Mouse (Mus musculus) spleen, postnatal 36 days (tissue): ENCODE results near the gene Vps11.
A peak's percentile ranks its signal among the peaks of the same experiment; 100 is the strongest.
"Not testable (repeated sequence)": the region's sequence is repeated elsewhere in the genome, so short reads cannot be mapped to it uniquely, and the experiment has no call there.

Source experiments
- DNase-seq, 2 experiments: peaks; one replicate each; pipeline ENCODE4 v3.0.0; 2022; ENCODE audit warnings: low spot score in 2 of 2, mixed read lengths in 1 of 2

The Vps11 gene

DNA sequence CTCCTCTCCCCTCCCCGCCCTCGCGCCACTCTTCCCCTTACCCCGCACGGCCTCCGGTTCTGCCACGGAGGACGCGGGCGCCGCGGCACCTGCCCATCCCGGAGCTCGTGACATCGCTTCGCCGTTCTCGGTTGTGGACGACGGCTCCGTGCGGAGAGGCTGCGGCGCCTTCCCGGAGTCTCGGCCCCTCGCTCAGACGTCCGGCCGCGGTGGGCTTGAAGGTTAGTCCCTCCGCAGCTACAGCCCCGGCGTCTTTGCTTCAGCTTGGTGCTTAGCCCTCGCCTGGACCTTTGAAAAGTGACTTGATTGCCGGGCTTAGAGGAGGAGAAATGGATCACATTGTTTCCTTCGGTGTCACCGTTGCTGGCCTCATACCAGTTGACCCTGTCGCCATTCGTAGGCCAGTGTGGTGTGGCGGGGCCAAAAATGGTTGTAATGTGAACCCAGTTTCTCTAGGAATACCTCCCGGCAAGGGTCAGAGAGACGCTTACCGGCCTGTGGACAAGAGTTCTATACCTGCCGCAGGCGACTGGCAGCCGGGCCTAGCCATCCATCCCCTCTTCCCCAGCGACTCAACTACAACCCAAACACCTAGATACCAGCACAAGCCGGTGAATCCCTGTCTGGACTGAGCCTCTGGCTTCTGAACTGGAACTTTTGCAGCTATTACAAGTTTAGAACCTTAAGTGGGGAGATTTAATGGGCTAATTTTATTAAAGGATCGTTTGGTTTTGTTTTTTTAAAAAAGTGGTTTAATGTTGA lies 26.0 kb downstream of the Vps11 start:
- DNase-seq: peak in 1 of 2 experiments; percentile 36

DNA sequence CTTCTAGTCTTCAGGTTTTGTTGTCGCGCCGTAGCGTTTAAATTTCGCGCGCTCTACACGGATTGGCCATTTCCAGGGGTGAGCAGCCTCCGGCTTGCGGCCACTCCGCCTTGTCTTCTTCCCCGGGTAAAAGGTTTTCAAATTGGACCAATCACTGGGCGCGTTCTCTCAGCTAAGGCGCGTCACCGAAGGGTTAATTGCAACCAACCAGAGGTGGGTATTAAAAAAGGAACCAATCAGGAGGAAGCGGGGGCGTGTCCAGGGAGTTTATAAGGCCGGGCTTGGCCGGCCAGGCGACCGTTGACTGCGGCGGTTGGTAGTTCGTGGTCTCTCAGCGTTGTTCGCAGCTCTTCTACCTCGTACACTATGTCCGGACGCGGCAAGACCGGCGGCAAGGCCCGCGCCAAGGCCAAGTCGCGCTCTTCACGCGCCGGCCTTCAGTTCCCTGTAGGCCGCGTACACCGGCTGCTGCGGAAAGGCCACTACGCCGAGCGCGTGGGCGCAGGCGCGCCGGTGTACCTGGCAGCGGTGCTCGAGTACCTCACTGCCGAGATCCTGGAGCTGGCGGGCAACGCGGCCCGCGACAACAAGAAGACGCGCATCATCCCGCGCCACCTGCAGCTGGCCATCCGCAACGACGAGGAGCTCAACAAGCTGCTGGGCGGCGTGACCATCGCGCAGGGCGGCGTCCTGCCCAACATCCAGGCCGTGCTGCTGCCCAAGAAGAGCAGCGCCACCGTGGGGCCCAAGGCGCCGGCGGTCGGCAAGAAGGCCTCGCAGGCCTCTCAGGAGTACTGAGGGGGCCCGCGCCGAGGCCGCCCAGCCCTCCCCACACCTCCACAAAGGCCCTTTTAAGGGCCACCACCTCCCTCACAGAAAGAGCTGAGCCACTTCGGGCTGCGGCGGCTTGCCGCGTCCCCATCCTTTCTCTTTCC lies 26.8 kb downstream of the Vps11 start, which contains the start of gene H2afx:
Gene H2afx (plus strand): TSS at position 299 of the 935 bp plus-strand sequence.
- DNase-seq: peak; percentile 98 to 99

DNA sequence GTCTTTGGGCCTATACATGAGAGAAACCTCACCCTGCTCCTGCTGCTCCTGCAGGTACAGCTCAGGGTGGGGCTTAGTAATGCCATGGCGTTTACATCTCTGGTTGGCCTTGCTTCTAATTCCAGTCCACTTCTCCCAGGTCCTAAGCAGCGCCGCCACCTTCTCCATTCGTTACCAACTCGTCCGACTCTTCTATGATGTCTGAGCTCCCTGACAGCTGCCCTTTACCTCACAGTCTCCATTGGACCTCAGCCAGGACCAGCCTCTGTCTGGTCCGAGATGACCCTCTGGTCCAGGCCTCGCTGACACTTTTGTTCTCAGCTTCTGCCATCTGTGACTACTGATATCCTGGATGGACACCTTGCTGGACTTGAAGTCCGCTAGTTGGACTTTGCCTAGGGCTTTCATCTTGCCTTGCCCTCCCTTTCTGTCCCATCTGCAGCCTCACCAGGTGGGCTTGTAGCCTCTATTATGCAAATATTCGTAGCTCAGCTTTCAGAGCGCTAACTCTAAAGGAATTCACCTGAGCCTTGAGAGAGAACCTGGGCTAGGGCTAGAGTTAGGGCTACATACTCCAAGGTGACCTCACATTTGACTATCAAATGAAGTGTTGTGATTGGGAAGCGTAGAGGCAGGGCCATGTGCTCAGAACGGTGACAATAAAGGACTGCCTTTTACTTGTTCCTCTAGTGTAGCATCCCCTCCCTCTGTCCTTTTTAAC lies 28.4 kb downstream of the Vps11 start:
- no peak for DNase-seq

DNA sequence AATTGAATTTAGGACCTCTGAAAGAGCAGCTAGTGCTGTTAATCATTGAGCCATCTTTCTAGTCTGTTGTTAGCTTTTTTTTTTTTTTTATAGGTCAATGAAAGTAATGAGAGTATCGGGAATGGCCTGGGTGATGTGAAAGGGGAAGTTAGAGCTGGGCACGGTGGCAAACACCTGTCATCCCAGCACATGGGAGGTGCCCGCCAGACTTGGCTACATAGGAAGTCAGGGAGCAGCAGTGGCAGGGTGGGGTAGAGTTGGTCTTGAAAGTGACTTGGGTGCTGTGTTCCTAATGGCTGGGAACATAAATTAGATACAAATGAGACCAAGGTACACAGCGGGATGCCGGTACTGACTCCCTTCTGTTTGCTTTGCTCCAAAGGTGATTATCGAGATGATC lies 30.7 kb downstream of the Vps11 start:
- DNase-seq: no peak

DNA sequence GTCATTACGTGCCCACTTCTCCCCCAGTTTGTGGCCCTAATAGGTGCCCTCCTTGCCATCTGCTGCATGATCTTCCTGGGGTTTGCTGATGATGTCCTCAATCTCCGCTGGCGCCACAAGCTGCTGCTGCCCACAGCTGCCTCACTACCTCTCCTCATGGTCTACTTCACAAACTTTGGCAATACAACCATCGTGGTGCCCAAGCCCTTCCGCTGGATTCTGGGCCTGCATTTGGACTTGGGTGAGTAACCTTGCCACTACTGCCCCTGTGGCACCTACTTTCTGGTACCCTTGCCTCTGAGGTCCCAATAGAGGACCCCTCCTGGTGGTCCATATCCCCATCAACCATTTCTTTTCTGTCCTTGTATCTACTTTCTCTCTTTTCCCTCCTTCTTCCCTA lies 33.5 kb downstream of the Vps11 start:
- DNase-seq: no peak

DNA sequence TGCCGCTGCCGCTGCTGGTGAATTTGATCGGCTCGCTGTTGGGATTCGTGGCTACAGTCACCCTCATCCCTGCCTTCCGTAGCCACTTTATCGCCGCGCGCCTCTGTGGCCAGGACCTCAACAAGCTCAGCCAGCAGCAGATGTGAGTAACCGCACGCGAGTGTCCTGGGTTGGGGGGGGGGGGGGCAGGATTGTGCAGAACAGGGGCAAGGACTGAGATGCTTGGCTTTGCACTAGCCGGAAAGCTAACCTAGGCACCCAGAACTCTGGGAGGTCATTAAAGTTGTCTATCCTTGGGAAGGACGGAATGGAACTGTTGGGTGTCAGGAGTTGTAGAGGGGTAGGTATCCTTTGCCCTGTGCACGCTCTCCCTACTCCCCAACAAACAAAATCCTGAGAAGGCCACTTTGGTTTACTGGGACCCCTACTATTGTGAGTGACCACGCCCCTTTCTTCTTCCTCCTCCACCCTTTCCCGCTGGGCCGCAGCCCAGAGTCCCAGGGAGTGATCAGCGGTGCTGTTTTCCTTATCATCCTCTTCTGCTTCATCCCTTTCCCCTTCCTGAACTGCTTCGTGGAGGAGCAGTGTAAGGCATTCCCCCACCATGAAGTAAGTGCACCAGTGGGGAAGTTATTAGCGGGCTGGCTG lies 34.3 kb downstream of the Vps11 start:
- DNase-seq: peak in 1 of 2 experiments; percentile 41

DNA sequence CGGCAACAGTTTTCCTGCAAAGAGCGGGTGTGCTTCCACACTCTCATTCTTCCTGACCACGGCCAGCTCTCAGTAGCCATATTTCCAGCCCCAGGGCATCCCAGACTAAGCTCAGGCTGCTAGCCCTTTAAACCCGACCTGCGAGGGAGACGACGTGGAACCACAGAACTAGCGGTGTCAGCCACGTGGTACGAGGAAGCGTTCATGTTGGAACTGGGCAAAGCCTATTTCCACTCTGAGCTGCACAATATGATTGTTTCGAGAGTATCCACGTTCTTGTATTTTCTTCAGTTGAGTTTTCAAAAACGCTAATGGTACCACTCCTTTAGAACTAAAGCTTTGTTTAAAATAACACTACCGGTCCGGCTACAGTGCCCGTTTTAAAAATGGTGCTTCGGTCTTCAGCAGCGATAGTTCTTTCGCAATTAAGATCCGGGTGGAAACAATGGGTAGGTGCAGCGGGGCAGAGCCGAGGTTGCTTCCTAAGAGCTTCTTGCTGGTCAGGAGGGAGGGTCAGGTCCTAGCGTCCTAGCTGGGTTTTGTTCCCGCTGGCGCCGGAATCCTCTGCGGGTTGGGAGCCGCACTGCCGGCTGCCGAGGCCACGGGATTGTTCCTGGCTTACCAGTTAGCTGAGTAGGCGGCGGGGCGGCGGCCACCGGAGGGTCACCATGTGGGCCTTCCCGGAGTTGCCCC lies 35.0 kb downstream of the Vps11 start:
- peak; percentile 80 to 82 for DNase-seq

DNA sequence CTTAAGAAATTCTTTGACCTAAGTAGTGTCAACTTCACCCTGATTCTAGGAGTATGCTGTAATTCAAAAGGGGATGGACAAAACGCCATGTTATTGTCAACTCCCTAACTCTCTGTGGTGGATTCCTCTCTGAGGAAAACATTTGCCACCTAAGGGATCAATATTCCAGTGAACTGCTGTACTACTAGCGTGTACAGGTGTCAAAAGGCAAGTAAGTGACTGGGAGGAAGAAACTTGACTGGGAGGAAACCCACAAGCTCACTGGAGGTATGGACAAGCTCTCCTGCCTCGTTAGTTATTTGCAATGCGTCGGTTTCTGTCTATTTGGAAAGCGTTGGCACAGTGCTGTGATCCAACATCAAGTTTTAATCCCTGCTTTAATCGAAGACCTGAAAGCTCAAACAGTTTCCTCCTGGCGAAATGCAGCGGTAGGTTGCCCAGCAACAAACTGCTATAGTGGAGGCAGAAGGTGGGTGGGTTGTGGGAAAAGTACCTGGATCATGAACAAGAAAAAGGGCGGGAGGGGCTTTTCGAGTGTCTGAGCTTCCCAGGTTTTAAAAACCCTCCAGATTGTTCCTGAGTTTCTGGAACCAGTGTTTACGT lies 35.6 kb downstream of the Vps11 start, which contains the start of gene Dpagt1:
Gene Dpagt1 (plus strand): TSS at position 252 of the 603 bp plus-strand sequence.
- DNase-seq: no peak

DNA sequence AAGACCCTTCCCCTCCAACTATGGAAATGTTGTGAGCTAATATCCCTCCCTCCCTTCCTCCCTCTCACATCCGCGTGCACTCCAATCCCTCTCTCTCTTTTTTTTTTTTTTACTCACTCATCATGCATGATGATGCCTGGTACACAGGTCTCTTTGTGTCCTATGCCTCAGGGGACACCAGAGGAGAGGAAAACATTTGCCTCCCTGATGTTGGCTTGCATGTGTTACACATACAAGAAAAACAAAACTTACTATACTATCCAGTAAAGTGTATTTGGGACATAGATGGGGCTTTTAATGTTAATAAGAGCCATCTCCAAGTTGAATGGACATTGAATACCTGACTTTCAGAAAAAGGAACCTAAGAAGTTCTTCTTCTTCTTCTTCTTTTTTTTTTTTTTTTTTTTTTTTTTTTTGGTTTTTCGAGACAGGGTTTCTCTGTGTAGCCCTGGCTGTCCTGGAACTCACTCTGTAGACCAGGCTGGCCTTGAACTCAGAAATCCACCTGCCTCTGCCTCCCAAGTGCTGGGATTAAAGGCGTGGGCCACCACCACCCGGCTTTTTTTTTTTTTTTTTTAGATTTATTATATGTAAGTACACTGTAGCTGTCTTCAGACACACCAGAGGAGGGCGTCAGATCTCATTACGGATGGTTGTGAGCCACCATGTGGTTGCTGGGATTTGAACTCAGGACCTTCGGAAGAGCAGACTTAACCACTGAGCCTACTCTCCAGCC lies 36.3 kb downstream of the Vps11 start:
- not testable (repeated sequence) for DNase-seq

DNA sequence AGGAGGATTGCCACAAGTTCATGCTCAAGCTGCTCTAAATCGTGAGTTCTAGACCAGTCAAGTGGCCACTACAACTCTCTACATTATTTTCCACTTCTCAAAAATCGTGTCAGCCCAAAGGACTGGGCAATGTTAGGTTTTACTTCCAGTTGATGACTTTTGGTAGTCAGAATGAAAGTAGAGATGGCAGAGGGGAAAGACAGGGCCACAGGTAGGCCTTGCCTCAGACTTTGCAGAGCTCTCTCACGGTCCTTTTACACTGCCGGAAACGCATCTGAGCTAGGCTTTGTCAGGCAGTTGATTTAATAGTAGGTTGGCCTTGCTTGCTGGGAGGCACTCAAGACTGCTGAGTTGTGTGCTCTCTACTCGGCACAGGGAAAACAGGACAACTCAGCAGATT lies 37.3 kb downstream of the Vps11 start:
- no peak for DNase-seq

DNA sequence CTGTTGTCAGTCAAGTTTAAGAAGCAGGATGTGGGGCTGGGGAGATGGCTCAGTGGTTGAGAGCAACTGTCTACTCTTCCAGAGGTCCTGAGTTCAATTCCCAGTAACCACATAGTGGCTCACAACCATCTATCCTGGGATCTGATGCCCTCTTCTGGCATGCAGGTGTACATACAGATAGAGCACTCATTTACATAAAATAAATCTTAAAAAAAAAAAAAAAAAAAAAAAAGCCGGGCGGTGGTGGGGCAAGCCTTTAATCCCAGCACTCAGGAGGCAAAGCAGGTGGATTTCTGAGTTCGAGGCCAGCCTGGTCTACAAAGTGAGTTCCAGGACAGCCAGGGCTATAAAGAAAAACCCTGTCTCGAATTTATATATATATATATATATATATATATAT lies 37.8 kb downstream of the Vps11 start:
- not testable (repeated sequence) for DNase-seq

DNA sequence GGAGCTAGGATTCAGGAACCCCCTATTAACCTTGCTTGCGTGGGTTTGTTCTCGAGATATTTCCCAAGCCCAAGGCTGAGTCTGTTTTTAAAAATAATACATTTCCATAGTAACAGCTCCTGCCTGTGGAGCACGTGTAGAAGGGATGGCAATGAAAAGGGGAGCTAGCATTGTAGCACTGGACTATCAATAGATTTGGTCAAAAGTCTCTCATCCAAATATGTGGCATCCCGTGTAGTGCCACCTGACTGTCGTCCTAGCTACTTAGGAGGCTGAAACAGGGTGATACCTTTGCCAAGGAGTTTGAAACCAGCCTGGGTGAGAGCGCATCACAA lies 40.7 kb downstream of the Vps11 start:
- DNase-seq: no peak

DNA sequence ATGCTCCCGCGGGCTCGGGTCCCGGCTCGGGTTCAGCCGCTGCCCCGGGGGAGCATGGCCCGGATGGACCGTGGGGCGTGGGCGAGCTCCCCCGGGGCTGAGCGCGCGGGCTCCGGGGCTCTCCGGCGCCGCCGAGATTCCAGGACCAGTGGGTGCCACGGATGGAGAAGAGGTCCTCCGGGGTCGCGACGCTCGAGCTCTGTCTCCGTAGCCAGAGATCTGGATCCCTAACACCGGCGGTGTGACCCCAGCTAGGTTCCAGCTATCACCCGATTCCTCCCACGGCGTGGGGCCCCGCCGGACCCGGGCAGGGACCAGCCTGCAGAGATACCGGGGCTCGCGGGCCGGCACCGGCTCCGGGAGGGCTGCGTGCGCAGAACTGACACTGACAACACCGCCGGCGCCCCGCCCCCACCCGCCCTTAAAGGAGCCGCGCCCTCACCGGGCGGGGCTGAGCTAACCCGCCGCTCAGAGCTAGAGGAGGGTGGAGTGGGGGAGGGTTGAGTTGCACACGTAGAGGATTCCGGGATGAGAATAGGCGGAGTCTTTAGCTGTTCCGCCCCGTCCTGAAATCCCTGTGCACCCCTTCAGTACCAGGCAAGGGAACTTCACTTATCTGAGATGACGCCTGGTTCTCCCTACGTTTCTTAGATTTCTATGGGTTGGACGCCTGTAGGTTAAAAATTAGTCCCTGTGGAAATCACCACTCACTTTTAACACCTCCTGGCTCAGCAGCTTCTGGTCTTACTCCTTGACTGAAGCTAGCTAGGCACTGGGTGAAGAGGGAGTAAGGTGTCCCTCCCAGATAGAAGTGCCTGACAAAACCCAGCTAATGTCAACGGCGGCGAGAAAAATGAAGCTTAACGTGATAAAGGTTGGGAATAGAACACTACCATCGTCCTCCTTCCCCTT lies 41.3 kb downstream of the Vps11 start, which contains the start of gene C2cd2l:
Gene C2cd2l (minus strand): TSS at position 399 of the 912 bp plus-strand sequence.
- peak; percentile 86 to 89 for DNase-seq

DNA sequence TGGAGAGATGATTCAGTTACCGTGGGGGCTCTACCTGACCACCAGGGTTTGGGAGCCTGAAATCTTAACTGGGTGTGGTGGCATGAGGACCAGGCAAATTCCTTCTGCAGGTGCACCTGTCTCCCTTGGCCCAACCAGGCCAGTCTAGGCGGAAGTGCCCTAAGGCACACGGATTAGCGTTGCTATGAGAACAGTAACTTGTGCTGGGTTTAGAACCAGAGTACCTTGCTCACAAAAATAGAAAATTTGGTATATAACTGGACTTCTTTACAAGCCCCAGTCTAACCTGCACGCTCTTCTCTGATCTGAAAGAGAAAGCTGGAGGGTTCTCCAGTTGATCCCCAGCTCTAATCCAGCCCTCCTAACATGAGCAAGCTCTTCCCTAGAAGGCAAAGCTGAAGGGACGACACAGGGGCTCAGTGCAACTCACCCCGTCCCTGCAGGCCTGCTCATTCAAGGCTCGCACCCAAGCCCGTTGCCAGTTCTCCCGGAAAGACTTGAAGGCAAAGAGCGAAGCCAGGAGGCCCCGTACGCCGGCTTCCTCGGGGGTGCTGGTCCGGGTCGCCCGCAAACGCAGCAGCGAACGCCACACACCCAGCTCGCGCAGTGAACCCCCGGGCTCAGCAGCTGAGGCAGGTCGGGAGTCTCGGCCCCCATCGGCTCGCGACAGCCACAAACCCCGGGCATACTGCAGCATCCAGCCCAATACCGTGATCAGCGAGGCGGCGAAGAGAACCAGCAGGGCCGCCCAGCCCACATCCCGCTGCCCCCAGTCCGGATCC lies 42.2 kb downstream of the Vps11 start:
- DNase-seq: no peak

DNA sequence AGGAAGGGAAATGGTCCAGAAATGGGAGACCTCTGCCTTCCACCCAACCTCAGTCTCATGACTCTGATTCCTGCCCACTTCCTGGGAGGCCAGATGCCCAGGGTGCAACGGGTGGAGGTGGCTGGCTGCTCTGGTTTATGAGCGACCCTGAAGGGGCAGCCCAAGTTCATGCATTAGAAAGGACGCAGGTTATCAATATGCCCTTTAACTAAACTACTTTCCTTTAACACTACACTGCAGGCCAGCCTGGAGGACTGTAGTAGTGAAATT lies 42.7 kb downstream of the Vps11 start:
- DNase-seq: no peak

DNA sequence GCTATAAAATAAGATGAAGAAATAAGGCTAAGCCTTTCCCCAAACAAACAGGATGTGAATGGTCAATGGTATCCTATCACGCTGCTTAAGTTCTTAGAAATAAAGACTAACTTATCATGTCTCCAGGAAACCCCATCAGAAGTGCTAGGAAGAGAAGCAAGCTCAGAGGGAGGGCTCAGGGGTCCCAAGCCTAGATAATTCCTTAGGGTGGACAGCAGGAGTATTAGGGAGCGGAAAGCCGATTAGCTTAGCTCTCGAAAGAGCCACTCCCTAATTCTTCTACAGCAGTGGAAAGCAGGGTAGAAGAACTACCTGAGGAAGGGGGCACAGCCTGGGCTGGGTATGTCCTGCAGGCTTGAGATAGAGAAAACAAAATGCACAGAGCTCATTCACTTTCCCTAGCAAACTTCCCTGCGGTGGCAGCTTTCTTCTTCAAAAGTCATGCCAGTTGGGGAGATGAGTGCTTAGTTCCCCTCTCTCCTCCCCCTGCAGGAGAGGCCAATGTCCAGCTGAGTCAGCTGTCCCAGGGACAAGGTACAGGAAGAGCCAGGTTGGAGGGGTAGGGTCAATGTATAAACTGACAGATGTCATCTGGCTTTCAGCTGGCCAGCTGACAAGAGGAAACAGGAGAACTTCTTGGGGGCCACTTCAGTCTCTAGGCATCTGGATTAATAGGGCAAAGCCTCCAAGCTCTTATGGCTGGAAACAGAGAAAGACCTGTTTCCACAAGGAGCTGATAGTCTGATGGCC lies 43.2 kb downstream of the Vps11 start:
- no peak for DNase-seq

DNA sequence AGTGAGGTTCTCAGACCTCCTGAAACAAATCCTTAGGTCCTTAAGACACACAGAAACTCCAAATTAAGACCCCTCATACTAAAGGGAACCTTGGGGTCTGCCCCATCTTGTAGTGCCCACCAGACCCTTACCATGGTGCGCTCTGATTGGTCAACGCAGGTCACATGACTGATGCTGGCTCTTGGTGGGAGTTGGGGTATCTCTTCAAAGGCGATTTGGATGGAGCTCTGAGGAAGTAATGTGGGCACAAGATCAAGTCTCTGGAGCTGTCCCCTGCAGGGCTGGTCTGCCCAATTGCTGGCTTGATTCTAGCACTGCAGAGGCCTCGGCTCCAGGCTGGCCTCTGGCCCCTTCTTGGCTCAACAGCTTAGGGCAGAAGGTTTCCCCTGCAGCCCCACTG lies 44.0 kb downstream of the Vps11 start:
- no peak for DNase-seq
